Mouse (Mus musculus): ENCODE results near the gene Spsb4.
"Not testable (repeated sequence)": the region's sequence is repeated elsewhere in the genome, so short reads cannot be mapped to it uniquely, and the experiment has no call there.

Gene Spsb4

DNA sequence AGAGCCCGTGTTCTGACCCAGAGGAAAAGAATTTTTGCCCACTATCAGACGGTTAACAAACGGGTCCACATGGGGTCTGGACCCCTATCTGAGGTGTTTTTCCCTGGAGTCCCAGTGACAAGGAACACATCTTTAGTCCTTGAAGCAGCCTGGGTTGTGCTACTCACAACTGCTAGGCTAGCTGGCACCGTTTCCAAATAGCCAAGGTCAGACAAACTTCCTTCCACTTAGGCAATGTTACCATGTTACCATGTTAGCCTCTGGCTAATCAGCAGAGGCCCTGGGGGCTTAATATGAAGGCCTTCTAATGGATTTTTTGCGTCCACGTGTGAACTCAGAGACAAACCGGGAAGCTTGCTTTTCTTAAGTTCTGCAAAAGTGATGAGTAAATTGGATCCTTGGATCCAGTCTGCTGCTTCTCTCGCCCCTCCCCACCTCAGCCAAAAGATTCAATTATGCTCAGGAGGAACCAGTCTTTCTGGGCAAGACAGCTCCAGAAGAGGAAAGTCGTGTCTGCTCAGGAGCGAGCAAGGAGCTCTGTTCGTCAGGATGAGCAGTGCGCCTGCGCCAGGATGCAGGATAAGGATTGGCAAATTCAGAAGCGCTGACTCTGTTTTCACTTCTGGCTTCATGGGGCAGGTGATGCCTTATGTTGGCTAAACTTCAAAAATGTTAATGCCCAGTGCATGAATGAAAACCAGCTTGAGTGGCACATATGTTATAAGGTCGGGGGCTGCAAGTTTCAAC is 64.4 kb downstream of the Spsb4 start:
- no peak for DNase-seq (ENCODE audit: low read depth, low spot score)

DNA sequence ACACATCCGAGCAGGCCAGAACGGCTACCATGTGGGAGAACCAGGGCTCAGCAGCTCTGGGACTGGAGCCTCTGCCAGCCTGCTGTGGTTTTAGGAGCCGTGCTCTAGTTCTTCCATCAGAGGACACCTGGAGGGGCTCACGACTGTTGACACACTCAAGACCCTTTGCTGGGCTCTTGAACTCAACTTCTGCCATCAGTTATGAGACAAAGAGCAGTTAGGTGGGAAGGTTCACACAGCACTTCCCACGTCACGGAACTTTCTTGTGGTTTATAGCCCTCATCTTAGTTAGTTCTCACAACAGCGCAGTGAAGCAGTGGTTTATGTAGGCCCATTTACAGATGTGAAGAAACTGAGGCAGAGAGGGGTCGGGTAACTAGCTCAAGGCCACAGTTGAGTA is 65.2 kb downstream of the Spsb4 start:
- DNase-seq (ENCODE audit: low read depth, low spot score): no peak

DNA sequence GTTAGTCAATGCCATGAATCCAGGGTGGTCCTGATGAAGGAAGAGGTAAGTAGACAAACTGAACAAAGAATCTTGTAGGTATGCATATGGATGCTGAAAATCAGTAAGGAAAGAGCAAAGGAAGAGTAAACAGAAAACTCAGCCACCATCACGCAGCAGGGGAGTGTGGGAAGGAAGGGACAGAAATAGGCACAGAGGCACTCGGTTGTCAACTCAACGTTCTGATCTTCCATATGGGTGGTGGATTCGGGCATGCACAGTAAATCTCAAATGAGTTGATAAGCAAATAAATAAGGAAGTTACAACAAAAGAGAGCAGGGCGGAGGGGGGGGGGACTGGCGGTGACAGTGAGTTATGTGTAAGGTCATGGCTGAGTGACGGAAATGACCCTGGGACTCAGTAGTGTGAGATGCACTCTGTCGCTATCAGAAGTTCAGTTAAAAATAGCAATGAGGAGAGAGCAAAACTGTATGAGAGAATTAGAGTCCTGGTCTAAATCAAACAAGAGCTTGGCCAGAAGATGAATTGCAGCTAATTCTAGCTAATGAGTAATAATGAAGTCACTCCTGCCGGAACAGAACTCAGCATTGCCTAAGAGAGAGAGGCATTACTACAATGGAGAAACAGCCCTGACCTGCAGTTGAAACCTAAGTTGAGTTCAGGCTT is 66.2 kb downstream of the Spsb4 start:
- DNase-seq (ENCODE audit: low read depth, low spot score): no peak

DNA sequence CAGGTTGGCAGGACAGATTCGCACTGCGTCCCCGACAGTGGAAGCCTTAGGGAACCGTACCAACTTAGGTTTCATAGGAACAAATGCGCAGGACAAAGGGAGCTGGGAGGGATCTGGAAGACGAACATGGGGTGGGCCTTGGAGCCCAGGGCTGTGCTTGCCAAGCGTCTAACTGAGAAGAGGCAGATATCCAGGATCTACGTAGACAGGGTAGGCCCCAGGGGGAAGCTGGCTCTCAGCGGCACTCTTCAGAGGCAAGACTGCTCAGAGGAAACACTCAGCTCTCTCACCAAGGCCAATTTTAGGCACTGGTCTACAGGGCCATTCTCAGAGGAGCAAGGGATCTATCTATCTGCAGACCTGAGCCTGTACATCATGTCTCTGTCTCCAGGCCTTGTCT is 69.1 kb downstream of the Spsb4 start:
- DNase-seq (ENCODE audit: low read depth, low spot score): no peak

DNA sequence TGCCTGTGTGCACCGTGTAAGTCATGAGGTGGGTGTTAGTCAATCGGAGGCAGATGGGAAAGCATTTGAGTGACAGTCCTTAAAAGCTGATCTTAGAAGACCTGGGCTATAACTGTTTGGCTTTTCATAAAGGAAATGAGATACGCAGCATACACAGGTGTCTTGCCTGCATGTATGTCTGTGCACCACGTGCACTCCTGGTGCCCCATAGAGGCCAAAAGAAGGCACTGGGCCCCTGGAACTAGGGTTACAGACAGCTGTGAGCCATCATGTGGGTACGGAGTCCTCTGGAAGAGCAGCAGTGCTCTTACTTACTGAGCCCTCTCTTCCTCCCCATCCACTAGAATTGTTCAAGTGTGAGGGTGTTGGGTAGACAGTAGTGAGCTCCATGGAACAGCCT is 70.1 kb downstream of the Spsb4 start:
- no peak for DNase-seq (ENCODE audit: low read depth, low spot score)

DNA sequence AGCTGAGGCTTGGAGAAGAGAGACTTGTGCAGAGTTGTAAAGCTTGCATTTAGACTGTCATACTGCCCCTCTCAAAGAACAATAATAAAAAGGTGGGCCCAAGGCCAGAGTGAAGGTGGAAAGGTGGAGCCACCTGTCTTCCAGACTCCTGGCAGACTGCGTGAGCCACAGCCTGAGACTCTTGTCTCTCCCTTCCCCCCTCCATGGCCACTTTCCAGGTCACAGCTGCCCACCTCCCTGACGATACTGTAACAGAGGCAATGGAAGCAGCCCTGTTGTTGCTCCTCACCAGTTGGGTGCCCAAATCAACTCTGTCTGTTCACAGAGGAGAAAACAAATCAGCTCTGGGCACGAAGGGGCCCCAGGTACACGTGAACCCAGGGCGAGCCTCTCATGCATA is 71.5 kb downstream of the Spsb4 start:
- DNase-seq (ENCODE audit: low read depth, low spot score): no peak

DNA sequence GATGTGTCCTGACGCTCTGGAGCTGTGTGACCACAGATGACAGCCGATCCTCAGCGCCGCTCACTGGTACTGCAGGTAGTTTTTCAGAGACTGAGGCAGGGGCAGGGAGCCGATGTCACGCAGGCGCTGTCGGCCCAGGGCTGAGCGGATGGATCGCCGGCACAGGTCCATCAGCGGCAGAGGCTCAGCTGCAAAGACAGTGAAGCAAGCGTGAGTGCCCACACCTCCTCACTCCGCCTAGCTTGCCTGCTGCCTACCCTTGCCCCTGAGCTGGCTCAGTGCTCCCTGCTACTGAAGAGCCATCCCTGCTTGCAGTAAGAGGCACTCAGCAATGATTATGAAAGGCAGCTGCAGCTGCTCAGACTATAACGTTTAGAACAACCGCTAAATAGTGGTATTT is 74.1 kb downstream of the Spsb4 start:
- peak; percentile 38 for DNase-seq (ENCODE audit: low read depth, low spot score)

DNA sequence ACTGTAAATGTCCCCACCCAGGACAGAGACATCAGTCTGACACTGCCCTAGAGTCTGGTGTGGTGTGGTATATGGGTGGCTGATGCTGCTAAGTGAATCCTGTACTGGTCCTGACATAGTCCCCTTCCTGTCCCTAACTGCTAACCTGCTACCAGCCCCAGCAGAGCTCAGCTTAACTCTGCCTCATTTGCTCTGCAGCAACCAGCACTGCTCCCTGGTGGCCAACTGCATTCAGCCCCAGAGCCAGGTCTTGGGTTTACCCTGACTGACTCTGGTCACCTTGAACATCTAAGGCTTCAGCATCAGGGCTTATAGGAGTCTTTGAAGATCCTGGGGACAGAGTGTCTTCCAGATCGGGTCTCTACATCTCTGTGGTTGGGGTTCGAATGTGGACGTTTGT is 75.7 kb downstream of the Spsb4 start:
- DNase-seq (ENCODE audit: low read depth, low spot score): no peak

DNA sequence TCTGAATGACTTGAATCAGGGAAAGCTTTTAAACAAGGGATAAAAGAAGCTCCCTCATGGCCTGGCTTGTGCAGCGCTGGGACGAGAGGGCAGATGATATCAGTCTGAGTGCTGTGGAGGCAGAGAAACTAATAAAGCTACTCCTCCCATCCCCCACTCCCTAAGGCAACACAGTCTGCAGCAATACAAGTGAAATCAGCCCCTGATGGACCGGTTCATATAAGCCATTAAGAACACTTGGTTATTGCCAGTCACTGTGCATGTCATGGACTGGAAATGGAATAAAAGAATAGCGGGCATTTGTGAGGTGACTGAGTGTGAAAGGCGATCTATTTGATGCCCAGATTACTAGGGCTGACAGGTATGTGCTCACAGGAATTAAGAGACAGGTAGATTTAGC is 79.8 kb downstream of the Spsb4 start:
- no peak for DNase-seq (ENCODE audit: low read depth, low spot score)

DNA sequence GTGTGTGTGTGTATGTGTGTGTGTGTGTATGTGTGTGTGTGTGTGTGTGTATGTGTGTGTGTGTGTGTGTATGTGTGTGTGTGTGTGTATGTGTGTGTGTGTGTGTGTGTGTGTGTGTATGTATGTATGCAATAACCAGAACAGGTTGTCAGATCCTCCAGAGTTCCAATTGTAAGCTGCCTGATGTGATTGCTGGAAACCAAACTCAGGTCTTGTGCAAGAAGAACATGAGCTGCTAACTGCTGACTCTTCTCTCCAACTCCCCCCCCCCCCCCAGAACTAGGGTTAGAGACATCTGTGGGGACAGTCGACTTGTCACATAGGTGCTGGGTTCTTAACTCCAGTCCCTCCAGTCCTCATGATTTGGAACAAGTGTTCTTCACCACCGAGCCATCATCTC is 82.2 kb downstream of the Spsb4 start:
- DNase-seq (ENCODE audit: low read depth, low spot score): not testable (repeated sequence)

DNA sequence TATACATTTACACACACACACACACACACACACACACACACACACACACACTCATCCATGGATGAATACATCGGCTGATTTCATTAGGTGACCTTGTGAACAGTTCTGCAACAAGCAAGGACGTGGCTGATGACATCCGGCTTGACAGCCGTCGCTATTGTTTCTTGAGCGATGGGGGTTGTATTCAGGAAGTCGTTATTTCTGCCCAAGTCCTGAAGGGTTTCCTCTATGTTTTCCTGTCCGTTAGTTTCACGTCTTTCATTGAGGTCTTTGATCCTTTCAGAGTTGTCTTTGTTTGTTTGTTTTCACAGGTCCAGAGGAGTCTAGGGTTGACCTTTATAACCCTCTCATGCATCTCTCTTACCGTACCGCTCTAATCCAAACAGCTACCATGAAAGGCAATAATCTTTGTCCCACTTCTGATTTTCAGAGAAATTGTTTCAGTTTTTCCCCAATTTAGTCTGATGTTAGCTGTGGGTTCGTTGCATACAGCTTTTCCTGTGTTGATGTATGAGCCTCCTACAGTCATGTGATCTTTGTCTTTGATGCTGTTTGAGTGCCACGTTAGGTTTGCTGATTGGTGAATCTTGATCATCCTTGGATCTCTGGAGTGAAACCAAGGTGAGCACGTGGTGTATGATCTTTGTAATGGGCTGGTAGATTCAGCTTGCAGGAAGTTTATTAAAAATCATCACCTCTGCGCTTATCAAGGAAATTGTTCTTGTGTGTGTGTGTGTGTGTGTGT is 82.9 kb downstream of the Spsb4 start:
- peak; percentile 74 for DNase-seq (ENCODE audit: low read depth, low spot score)

DNA sequence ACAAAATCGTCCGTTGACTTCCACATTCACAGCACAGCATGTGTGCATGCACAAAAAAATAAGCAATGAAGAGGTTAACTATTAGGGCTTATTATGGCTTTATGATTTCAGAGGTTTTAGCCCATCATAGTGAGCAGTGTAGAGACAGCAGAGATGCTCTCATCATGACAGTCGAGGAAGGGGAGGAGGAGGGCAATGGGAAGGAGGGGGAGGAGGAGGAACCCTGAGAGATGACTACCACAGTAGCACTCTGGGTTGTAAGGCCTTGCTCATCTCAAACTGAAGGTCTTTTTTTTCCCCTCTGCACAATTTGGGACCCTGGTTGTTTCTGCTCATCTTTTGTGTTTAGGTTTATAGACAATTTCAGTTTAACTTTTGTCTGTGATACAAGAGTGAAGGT is 83.8 kb downstream of the Spsb4 start:
- no peak for DNase-seq (ENCODE audit: low read depth, low spot score)

DNA sequence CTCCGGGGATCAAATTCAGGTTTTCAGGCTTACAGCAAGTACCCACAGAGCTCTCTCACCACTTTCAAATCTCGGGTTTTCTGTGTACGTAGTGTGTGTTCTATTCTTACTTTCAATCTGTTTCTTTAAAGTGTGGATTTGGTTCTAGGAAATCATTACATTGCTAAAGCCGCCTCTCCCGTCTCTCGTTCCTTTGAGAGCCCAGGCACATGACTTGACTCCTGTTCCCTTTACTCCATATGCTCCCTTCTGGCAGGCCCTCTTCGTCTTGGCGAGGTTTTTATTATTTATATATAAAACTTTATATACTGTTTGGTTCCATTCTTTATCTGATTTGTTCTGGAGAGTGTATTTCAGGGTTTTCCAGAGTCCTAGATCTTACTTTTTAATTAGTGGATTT is 85.9 kb downstream of the Spsb4 start:
- DNase-seq (ENCODE audit: low read depth, low spot score): no peak

DNA sequence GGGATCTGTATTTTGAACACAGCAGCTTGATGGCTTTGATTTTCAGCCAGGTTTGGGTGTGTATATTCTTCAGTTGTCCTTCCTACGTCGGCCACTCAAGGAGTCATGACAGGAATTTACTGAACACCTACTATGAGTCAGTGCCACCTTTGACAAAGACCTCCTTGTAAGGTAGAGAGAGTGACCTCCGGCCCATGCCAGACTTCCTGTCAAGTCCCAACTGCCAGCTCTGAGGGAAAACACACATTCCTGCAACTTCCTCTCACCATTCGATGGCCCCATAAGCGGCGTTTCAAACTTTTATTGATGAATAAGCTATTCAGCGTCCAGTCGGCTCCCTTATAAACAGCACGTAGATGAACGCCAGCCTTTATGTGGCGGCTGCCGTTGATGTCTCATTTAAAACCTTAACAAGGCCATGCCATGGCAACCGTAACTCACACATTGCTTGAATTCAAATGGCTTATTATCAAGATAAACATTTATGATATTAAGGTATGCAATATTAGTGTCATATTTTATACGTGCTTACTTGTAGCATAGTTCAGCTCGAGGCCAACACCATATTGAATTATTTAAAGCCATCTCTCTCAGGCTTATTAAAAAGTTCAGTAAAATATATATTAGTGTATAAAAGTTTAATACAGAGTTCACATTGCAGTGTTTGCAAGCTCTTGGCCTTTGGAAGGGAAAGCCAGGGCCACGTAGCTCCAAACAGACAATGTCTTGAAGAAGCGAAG is 94.9 kb downstream of the Spsb4 start:
- DNase-seq (ENCODE audit: low read depth, low spot score): no peak

DNA sequence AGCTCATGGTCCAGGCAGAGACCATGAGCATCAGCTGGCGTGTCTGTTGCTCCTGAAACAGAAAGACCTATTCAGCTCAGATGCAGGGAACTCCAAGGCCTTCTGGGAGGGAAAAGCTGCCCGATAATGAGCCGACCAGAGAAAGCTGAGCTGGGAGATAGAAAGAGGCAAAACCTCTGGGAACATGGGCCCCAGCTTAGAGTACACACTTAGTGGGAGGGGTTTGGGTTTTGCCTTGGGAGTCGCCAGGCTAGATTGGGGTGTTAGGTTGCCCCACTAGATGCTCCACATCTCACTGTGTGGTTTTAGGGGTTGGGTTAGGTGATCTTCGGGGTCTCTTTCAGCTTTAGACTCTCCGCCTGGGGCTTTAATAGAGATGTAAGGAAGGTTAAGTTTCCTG is 95.5 kb downstream of the Spsb4 start:
- no peak for DNase-seq (ENCODE audit: low read depth, low spot score)

DNA sequence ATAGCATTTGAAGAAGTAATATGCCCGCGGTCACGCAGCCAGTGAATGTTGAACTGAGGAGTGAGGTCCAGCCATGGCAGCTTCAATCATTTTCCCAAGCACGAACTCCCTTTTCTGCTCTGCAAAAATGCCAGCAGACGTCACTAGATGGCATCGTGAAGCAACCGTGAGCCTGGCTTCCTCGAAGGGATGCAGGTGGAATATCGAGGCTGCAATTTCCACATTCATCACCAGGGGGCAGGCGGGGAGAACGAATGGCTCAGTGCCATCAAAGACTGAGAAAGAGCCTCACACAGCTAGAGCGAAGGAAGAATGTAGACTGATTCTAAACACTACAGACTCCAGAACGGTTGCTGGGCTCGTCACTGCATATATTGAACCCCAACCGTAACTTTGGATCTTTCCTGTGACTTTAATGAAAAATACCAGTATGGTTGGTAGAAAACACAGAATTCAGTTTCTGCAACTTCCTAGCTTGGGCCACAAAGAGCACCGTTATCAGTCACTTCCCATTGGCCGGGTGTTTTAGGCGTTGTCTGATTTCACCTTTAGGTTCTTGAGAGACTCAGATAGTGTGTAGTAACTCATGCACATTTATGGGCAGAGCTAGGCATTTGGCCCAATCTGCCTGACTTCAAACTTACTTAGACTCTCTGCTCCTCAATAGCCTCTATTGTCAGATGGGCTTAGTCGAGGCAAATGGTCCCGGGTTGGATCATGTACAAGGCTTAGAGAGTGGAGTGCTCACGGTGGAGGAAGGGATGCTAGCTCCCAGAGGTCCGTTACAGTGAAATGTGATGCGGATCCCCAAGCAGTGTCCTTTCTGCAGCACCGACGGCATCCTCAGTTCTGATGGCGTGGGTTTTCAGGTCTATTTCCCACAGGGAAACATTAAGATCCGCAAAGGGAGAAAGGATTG is 101.8 kb downstream of the Spsb4 start:
- DNase-seq (ENCODE audit: low read depth, low spot score): peak; percentile 92

DNA sequence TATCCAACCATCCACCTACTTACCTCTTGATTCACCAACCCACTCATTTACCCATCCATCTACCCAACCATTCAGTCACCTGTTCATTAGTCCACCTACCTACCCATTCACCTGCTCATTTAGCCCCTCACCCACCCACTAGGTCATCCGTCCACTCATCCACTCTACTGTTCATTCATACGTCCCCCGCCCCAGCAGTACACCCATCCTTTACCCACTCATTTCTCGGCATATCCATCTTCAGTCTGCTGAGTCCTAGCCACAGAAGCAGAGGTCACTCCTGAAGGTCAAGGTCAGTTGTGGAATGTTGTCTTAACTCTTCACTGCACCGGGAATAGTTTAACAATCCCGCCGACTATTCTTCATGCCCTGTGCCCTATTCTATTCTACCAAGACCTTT is 102.6 kb downstream of the Spsb4 start:
- peak; percentile 39 for DNase-seq (ENCODE audit: low read depth, low spot score)

DNA sequence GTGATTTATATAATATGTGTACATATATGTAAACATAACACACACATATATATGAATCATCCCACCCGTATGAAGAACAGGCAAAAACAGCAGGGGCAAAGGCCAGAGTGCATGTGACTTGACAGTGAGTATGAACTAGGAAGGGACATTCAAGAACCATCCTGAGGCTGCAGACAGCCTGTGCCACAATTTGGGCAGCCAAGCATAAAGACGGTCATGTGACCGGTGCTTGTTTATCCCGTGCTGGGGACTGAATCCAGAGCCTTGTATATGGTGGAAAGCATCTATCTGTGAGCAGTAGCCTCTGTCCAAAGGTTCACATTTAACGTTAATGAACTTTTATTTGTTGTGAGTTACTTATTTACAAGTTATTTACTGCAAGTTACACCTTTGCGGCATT is 103.8 kb downstream of the Spsb4 start:
- DNase-seq (ENCODE audit: low read depth, low spot score): no peak

DNA sequence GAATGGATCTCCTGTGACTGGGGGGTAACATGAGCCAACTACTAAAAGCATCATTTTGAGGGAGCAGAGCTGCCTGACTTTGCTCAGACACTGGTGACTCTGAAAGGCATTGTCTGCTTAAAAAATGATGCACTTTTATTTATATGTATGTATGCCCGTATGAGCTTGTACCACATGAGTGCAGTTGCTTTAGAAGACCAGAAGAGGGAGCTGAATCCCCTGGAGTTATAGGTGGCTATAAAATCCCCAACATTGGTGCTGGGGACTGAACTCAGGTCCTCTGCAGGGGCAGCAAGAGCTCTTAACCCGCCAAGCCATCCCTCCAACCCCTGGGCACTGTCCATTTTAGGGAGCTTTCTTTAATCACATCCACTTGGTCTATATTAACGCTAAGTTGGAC is 104.6 kb downstream of the Spsb4 start:
- peak; percentile 57 for DNase-seq (ENCODE audit: low read depth, low spot score)

DNA sequence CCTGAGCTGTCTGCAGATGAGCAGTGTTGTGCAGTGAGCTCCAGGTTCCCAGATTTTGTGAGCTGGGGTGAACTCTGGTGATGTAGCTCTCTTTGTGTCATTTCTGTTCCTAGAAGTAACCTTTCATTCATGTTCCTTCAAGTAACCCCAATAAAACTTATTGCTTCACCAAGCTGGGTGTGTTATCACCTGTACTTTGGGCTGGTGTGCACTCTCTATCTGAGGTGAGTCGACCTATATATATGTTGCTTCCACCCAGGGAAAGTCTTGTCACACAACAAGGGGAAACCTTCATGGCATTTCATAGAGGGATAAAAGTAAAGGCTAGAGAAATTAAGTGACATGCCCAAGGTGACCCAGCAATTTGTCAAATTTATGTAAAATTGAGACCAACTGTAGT is 109.1 kb downstream of the Spsb4 start:
- DNase-seq (ENCODE audit: low read depth, low spot score): no peak

DNA sequence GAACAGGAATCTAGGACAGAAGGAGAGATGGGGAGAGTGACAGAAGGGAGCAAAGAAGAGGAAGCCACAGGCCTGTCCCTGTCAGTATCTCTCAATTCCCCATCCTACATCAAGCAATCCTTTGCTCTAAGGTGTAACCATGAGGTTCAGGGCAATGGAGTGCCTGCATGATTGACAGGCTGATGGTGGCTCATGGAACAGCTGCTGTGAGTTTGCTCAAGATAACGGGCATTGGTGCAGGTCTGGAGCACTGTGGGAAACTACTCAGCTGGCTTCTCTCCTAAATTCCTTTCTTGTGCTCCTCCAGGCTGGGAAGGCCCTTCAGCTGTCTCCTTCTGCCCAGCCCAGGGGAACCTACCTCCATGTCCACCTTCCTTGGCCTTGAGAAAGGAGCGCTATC is 109.9 kb downstream of the Spsb4 start:
- DNase-seq (ENCODE audit: low read depth, low spot score): no peak
